Mouse (Mus musculus) telencephalon, adult 2 months (tissue): ENCODE data around the gene Sec11a.
"Not testable (repeated sequence)": the region's sequence is repeated elsewhere in the genome, so short reads cannot be mapped to it uniquely, and the experiment has no call there.

Experiments used
- DNase-seq: peaks from one replicate; pipeline ENCODE4 v3.0.0-alpha.2; 2011; ENCODE audit warnings: low read depth, low spot score

Gene Sec11a

GRCm38 (mm10) chr7:80956891-80957290 is 9.3 kb upstream of the Sec11a start:
- no peak for DNase-seq

- no peak for DNase-seq
Measured at GRCm38 (mm10) chr7:80954251-80954650, 6.7 kb upstream of the Sec11a start.

- no peak for DNase-seq
Measured at GRCm38 (mm10) chr7:80952140-80952539, 4.6 kb upstream of the Sec11a start.

DNA sequence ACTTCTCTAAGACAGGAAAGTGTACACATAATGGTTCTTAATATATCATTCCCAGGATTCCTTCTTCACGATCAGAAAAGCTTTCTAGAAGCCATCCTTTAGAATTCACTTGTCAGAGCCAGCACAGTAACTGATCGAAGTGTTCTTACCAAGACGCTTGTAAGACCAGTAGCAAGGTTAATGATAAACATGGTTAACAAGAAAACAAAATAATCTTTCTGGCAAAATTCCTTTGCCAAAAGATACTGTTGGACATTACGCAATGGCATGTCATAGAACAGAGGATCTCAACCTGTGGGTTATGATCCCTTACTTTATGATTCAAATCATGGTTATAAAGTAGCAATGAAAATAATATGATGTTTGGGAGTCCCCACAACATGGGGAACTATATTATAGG is 3.9 kb upstream of the Sec11a start:
- no peak for DNase-seq

DNA sequence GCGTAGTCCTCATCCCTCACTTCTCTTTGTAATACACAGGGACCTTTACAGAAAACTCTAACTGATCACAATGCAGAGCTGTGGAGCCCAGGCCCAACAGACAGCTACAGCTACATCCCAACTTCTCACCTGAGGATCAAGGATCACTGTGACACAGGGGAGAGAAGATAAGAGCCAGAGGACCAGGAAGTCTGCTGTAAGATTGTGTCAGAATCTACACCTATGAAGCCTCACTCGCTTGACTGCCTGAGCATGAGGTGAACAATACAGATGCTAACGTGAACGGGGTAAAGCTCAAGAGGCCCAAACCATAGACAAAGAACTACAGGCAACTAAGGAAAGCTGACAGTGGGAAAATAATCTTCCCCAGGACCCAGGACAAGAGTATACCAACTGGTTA is 7.8 kb downstream of the Sec11a start:
- no peak for DNase-seq

- DNase-seq: not testable (repeated sequence)
Measured at GRCm38 (mm10) chr7:80937304-80937666, 10.3 kb downstream of the Sec11a start.

GRCm38 (mm10) chr7:80936617-80937303 is 10.8 kb downstream of the Sec11a start:
- not testable (repeated sequence) for DNase-seq

DNA sequence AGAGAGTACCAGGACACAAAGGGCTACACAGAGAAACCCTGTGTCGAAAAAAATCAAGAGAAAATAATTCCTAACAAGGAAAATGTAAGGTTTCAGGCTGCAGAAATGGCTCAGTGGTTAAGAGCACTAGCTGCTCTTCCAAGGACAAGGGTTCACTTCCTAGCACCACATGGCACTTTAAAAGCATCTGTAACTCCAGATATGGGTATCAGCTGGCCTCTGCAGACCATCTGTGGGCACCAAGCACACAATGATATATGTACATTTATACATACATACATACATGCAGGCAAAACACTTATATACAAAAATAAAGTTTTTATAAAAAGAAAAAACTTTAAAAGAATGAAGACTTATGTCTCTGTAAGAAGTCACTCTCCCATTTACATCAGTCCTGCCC is 11.7 kb downstream of the Sec11a start:
- DNase-seq: no peak

DNA sequence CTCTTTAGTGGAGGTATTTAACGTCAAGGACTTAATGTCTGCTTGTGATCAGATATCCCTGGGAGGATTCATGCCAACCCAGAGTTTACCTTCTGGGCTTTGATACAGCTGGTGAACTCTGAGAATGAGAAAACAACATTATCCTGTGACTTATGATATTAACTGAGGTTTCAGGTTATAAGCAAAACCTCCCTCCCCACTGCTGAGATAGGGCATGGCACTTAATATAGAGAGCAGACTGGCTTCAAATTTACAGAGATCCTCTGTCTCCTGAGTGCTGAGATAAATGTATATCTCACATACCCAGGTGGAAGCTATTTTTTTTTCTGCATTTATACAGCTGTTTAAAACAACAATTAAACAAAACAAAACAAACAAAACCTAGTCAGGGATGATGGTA is 14.8 kb downstream of the Sec11a start:
- DNase-seq: no peak

DNA sequence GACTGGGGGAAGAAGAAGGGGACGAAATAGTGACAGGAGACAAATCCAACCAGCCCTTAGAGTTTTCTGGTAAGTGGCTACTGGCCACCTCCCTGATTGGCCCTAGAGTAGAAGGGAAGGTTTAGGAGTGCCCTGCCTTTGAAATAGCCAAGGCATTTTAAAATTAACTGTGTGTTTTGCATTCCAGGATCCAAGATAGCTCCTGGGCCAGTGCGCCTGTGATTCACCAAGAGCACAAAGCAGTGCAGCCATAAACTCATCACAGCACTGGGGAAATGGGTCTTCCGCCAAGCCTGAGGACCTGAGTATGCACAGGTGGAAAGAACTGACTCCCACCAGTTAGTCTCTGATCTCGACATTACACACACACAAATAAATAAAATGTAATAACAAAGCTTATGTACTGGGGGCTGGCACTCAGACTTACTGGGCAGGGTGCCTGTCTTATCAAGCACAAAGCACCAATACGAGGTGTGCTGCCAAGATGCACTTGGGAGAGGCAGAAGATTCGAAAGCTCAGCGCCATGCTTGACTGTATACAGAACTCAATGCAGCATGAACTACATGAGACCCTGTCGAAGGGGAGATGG is 15.9 kb downstream of the Sec11a start:
- no peak for DNase-seq

DNA sequence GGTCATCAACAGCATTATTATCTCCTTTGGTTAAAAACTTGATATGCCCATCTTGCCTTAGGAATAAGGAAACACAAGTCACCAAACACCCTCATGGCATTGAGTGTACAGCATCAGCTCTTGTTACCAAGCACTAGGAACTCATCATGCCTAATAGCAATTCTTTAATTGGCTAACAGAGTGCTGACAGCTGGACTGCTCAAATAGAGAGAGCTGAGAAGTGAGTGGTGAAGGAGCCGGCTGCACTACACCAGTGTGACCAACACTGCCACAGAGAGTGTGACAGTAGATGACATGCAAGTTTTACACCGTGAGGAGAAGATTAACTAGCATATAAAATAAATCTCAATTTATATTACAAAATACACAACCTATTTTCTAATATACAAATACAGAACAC is 24.4 kb downstream of the Sec11a start:
- no peak for DNase-seq

DNA sequence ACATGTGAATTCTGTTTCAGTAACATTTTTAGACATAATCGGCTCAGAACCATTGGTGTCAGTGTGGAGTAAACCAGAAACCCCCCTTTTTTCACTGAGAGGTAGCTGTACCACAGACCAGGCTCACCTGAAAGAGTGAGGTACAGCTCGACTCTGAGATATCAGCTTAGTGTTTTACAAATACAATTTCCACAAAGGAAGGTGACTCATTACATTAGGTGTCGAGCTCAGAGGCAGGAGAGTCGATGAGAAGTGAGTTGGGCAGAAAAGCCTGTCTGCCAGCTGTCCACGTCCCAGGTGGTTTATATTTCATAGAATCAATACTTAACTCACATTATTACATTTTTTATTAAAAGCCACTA is 28.0 kb downstream of the Sec11a start:
- no peak for DNase-seq

GRCm38 (mm10) chr7:80918982-80919646 is 28.5 kb downstream of the Sec11a start:
- DNase-seq: no peak

DNA sequence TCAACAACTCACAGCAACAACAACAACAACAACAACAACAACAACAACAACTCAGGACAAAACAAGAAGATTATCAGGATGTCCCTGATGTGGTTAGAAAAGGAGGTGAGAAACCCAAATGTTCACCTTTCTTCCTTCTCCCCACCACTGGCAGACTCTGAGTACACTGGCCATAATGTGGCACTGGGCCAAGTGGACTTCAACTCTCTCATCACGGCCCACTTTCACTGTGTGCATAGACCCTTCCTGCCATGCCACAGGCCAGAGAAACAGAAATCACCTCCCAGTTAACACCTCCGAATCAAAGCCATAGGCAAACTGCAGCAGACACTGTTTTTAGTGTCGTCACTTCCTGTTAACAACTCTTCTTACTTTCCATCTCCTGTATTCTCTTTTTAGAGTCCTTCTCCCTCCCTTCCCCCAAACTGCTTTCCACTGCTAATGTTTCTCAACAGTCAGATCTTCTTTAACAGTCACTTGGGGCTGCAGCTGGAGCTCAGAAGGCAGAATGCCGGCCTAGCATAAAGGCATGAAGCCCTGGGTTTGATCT is 29.6 kb downstream of the Sec11a start:
- DNase-seq: no peak

DNA sequence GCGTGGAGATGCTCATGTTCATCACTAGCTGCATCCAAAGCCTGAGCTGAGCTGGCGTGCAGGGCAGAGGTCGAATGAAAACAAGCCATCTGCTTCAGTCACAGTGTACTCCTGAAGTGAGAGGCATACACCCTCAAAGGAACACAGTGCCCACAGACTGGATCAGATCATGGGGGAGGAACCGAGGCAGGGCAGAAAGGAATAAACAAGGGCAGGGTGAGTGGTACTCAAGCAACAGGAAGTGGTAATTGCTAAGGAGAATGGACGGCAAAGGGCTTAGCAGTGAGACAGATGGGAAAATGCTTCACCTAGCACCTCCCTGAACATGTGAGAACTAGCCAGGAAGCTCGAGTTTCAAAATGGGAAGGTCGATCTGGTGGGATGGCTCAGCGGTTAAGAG is 35.1 kb downstream of the Sec11a start:
- DNase-seq: no peak

DNA sequence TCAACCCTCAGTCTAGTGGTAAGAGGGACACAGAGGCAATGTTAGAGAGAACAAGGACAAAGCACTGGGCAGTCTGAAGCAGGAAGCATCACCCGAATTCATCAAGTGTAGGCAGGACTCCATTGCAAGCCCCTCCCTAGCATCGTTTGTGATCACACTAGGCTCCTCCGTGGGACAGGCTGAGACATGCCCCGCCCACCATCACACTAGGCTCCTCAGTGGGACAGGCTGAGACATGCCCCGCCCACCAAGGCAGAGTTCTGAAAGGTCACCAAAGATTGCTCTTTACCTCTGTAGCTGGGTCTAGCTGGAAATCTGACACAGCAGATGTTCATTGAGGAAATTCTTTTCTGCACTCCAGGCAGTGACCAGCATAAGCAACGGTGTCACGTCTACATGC is 36.5 kb downstream of the Sec11a start:
- DNase-seq: no peak

DNA sequence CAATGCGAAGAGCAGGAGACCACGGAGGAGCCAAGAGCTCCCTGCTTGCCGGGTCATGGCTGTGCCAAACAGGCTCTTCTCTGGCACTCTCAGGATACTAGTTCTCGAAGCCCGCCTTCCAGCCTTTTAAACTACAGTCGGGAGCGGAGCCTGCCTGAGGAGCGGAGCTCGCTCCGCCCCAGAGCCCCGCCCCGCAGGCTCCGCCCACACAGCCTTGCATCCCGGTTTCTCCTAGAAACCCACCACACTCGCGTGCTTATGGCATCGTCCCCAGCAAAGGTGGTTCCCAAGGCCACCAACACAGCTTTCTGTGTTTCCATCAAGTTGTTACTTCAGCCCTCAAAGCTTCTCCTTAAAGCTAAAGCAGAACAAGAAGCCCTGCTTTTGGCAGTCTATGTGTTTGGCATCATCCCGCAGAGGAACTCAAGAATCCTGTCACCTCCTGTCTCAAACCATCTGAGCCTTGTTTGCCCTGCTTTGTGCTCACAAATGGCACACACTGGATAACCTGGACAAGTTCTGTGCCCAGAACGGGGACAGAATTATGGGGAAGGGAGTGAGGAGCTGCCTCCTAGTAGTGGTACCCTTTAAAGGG is 42.6 kb downstream of the Sec11a start, which contains the start of gene Nmb:
Gene Nmb (minus strand): TSS at position 156 of the 595 bp plus-strand sequence.
- no peak for DNase-seq

DNA sequence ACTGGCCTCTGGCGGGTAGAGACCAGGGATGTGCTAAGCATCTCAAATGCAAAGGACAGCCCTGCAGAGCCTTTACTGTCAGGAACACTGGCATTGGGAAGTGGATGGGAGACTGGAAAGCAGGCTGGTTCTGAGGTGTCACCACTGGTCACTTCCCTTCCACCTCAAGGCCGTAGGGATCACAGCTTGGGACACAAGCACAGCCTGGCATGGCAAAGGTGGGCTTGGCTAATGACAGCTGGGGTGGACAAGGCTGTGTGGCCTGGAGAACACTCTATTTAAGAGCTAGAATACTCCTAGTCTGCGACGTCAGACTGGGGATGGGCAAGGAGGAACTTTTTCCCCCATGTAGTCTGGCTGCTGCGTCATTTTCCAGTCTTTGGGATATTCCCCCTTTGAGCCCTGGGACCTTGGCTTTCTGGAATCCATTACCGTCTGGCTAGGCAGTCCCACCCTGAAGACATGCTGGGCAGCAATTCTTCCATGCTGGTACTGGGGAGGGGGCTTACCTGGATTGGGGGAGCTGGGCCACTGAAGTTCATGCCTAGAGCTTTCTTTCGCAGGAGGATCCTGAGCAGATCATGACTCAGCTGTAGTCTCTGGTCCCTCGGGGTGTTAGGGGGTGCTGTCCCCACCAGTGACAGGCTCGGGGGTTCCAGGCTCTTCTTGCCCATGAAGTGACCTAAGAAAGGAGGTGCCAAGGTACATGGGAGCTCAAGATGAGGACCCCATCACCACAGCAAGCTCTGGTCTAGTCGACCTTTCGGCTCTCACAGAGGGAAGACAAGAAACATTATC is 43.8 kb downstream of the Sec11a start:
- DNase-seq: no peak

GRCm38 (mm10) chr7:80901541-80902274 is 45.9 kb downstream of the Sec11a start:
- no peak for DNase-seq

DNA sequence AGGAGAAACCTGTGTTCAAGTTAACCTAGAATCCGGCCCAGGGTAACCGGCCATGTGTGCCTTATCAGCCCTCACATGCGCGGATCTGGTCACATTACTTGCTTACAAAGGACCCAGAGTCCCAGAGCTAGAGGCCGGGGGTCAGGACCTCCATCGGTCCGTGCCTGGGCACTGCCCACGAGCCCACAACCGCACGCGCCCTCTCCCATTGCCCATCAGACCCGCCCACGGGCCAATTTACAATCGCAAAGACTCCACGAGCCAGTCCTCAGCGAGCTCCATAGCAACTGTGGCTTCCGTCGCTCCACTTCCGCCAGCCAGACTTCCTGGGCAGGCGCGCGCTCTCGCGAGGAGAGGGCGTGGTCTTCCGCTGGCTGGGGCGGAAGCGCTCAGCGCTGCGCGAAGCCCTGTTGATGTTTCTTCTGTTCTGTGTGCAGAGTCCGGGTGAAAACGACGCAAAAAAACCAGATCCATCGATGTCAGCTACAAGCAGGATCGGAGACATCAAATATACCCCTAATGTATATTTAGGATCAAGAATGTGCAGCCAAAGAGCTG is 46.6 kb downstream of the Sec11a start, which contains the start of gene Wdr73:
Gene Wdr73 (minus strand): TSS at position 326 of the 558 bp plus-strand sequence.
- DNase-seq: peak; percentile 86
